Mouse (Mus musculus) ovary, postnatal 14 days (tissue): Measurements from ENCODE around the gene 9330159F19Rik.

ENCODE experiments used
- DNase-seq: peaks from one replicate; pipeline ENCODE4 v3.0.0; 2022; ENCODE audit warnings: low spot score

The 9330159F19Rik gene

GRCm38 (mm10) chr10:29211453-29211852 lies at the start of gene 9330159F19Rik:
Gene 9330159F19Rik, plus strand, starts transcription at chr10:29211606.
- DNase-seq, result peak; percentile 9

GRCm38 (mm10) chr10:29161664-29162063 lies 49.7 kb upstream of the 9330159F19Rik start:
- no peak for DNase-seq

- no peak for DNase-seq
Measured at GRCm38 (mm10) chr10:29173778-29174177, 37.6 kb upstream of the 9330159F19Rik start.

- DNase-seq, result no peak
Measured at GRCm38 (mm10) chr10:29175656-29176055, 35.8 kb upstream of the 9330159F19Rik start.

- DNase-seq, result no peak
Measured at GRCm38 (mm10) chr10:29176881-29177280, 34.5 kb upstream of the 9330159F19Rik start.

GRCm38 (mm10) chr10:29178003-29178402 lies 33.4 kb upstream of the 9330159F19Rik start:
- no peak for DNase-seq

GRCm38 (mm10) chr10:29180210-29180609 lies 31.2 kb upstream of the 9330159F19Rik start:
- no peak for DNase-seq

- no peak for DNase-seq
Measured at GRCm38 (mm10) chr10:29181046-29181445, 30.4 kb upstream of the 9330159F19Rik start.

- DNase-seq, result no peak
Measured at GRCm38 (mm10) chr10:29193769-29194168, 17.6 kb upstream of the 9330159F19Rik start.

- no peak for DNase-seq
Measured at GRCm38 (mm10) chr10:29196811-29197210, 14.6 kb upstream of the 9330159F19Rik start.

GRCm38 (mm10) chr10:29198642-29199041 lies 12.8 kb upstream of the 9330159F19Rik start, which contains the start of gene Gm49353:
Gene Gm49353, plus strand, starts transcription at chr10:29198954.
- no peak for DNase-seq

- DNase-seq, result no peak
Measured at GRCm38 (mm10) chr10:29199835-29200234, 11.6 kb upstream of the 9330159F19Rik start.

- DNase-seq, result no peak
Measured at GRCm38 (mm10) chr10:29200609-29201008, 10.8 kb upstream of the 9330159F19Rik start.

GRCm38 (mm10) chr10:29206730-29207129 lies 4.7 kb upstream of the 9330159F19Rik start:
- DNase-seq, result peak; percentile 21

- no peak for DNase-seq
Measured at GRCm38 (mm10) chr10:29208735-29209134, 2.7 kb upstream of the 9330159F19Rik start.

GRCm38 (mm10) chr10:29213534-29214100 lies 2.2 kb downstream of the 9330159F19Rik start:
- no peak for DNase-seq

GRCm38 (mm10) chr10:29216957-29217356 lies 5.6 kb downstream of the 9330159F19Rik start:
- DNase-seq, result no peak

GRCm38 (mm10) chr10:29217451-29217850 lies 6.0 kb downstream of the 9330159F19Rik start:
- no peak for DNase-seq

- DNase-seq, result no peak
Measured at GRCm38 (mm10) chr10:29225329-29225728, 13.9 kb downstream of the 9330159F19Rik start.

- no peak for DNase-seq
Measured at GRCm38 (mm10) chr10:29231208-29231607, 19.8 kb downstream of the 9330159F19Rik start.
